Mouse (Mus musculus) B cell, adult 2 months (primary cell): ENCODE measurements around the gene Cybrd1.

Source experiments
- DNase-seq, 2 experiments: peaks; one replicate each; pipeline ENCODE4 v3.0.0; 2022

Gene Cybrd1

GRCm38 (mm10) chr2:71117797-71118708, at the start of gene Cybrd1:
Gene Cybrd1 (plus strand): TSS chr2:71117923.
- DNase-seq: peak; percentile 18 to 28

GRCm38 (mm10) chr2:71071601-71072000, 46.1 kb upstream of the Cybrd1 start:
- no peak for DNase-seq

- DNase-seq: no peak
These were observed 44.4 kb upstream of the Cybrd1 start for GRCm38 (mm10) chr2:71073330-71073729.

- no peak for DNase-seq
These were observed 43.9 kb upstream of the Cybrd1 start for GRCm38 (mm10) chr2:71073828-71074227.

DNA sequence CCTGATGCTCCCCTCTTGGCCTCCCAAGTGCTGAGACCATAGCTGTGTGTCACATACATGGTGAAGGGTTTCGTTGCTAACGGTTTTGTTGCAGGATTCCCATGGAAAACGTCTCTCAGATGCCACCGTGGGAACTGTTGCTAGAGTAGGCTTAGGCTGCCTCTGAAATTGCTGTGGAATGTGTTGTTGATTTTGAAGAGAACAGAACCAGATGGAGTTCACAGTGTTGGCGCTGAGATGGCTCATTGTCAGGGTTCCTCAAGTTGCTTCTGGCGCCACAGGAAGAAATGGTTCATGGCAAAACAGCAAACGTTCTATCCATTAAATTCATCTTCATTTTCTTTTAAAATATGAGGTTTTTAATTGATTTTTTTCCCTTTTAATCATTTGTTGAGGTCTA, 35.3 kb upstream of the Cybrd1 start:
- no peak for DNase-seq

DNA sequence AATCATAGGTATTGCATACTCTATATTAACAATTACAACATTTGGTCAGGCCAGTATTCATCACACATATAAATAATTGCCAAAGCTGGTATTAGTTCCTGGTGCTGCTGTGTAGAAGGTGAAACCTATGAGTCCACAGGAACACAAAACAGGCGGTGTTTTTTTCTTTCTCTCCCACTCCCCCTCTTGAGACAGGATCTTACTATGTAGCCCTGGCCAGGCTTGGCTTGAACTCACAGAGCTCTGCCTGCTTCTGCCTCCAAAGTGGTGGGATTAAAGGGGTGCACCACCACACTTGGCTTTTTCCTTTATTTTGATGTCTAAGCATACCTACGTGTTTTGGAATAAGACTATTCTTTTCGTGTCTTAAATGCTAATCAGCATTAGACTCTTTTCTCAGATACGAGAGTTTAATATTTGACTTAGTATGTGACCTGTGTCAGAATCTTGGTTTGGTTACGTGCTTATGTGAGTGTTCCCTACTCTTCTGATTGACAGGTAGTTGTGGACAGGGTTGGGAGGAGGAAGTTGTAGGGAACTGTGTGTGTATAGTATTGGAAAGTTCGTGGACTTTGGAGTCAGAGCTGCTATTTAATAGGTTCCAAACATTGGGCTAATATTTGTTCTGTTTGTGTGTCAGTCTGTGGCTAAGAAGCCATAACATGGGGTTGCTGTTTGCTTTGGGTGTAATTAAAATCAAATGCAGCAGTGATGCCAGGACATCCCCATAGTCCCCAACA, 34.1 kb upstream of the Cybrd1 start:
- DNase-seq: no peak

GRCm38 (mm10) chr2:71089766-71090165, 28.0 kb upstream of the Cybrd1 start:
- no peak for DNase-seq

GRCm38 (mm10) chr2:71090660-71091445, 26.9 kb upstream of the Cybrd1 start:
- DNase-seq: peak; percentile 7 to 15

DNA sequence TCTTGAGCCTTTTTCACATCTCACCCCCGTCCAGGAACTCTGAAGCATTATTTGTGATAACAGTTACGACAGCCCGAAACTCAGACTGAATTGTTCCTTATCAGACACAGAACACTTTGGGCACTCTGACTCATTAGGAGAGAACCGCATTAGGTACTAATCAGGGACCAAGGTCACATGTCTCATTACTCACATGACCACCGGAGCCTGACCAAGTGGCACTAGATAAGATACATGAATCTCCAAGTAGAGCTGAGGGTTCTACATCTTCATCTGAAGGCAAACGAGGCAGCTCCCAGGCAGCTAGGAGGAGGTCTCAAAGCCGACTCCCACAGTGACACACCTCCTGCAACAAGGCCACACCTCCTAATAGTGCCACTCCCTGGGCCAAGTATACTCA, 21.6 kb upstream of the Cybrd1 start:
- no peak for DNase-seq

GRCm38 (mm10) chr2:71102621-71103291, 15.0 kb upstream of the Cybrd1 start:
- peak; percentile 12 to 20 for DNase-seq

DNA sequence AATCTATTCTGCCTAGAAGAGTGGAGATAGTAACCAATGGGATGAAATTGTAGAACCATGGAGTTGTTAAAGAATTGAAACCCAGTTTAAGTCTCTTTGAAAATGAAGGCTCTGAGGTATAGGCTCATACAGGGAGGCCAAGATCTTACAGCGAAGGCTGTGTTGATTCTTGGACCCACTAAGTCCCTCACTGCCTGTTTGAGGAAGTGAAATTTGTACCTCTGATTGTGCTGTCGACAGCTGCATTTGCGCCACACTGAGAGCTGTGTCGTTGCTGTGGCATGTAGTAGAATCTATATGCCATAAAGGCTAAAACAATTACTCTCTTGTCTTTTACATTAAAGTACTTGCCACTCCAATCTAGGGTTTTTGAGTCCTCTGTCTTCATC, 14.4 kb upstream of the Cybrd1 start:
- peak; percentile 40 to 46 for DNase-seq

DNA sequence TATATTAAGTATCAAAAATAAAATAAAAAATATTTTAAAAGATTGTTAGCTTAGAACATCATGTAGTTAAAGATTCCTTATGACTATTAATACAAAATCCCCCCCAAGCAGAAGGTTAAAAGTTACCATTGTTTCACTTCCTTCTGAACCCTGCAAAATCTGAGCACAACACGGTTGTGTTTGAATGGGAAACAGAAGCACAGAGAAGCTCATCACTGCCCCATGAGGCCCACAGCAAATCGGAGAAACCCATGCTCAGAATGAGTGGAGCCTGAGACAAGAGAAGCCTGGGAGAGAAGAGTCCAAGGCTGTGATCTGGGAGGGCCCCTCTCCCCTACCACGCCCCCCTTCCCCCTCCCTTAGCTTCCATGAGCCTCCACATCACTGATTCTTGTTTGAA, 13.0 kb upstream of the Cybrd1 start:
- DNase-seq: peak; percentile 37 to 40

- no peak for DNase-seq
These were observed 12.1 kb upstream of the Cybrd1 start for GRCm38 (mm10) chr2:71105469-71106215.

- no peak for DNase-seq
These were observed 10.5 kb upstream of the Cybrd1 start for GRCm38 (mm10) chr2:71107225-71107624.

DNA sequence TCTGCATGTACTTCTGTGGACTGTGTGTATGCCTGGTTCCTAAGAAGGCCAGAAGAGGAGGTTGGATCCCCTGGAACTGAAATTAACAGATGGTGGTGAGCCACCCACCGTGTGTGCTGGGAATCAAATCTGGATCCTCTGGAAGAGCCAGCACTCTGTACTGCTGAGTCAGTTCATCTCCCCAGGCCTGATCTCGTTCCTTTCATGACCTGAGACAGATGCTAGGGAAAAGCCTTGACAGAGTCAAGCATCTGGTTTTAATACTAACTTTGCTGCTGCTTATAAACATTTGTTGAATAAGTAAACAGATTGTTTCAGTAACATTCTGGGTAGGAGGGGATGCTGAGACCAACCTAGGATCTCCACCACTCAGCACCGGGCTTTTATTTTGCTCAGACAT, 9.2 kb upstream of the Cybrd1 start:
- no peak for DNase-seq

DNA sequence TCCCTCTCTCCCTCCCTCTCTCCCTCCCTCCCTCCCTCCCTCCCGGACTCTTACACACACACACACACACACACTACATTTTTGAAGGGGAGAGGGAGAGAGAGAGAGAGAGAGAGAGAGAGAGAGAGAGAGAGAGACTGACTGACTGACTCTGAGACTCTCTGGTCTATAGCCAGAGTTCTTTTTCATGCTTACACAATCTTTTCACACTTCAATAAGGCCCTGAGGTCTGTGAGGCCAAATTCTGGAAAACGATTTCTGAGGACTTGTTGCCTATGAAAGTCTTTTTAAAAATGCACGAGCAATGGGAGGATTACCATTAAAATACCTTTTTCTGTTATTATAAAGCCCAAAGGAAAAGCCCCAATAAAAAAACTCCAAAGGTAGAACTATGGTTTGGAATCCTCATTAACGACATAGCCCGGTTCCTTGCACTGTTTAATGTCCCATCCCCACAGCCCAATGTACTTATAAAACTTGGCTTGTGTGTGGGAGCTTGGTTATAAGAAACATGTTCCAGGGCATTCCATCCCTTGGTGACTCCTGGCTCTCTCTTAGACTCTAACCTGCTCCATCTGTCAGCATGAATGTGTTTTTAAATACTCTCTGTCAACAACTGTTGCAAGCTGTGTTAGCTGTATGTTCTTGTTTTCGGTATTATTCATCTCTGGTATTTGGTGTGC, 4.1 kb upstream of the Cybrd1 start:
- DNase-seq: no peak

DNA sequence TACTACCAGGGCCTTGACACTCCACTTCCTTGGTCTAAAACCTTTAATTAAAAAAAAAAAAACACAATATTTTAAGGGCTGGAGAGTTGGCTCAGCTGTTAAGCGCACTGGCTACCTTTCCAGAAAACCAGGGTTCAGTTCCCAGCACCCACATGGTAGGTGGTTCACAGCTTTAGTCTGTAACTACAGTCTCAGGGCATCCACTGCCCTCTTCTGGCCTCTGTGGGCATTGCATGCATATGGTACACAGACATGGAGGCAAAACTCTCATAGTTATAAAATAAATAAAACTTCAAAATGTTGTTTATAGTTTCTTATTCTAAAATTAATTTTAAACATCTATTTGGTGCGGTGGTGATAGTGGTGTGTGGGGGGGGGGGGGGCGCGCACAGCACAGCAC, 1.6 kb upstream of the Cybrd1 start:
- peak; percentile 46 to 52 for DNase-seq

DNA sequence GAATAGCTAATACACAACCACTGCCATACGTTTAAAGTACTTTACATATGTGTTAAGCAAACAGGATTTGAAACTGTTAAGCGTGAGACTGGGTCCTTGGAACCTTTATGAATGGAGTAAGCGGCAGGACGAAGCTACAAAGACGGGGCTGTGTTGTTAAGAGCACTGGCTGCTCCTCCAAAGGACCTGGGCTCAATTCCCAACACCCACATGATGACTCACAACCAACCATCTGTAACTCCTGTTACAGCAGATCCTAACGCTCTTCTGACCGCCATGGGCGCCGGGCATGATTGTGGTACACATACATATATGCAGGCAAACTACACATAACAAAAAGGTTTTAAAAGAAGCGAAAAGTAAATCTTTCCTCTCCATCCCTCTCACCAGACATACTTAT, 3.1 kb downstream of the Cybrd1 start:
- no peak for DNase-seq

- no peak for DNase-seq
These were observed 3.7 kb downstream of the Cybrd1 start for GRCm38 (mm10) chr2:71121406-71121805.

GRCm38 (mm10) chr2:71122268-71123029, 4.7 kb downstream of the Cybrd1 start:
- DNase-seq: no peak

- DNase-seq: no peak
These were observed 5.9 kb downstream of the Cybrd1 start for GRCm38 (mm10) chr2:71123591-71123990.
